Mouse (Mus musculus) MEL (cell line): ENCODE results near the gene Cntn4.

ENCODE experiments used
- CTCF ChIP-seq, 3 experiments: IDR thresholded peaks in 2 of 3; conservative IDR thresholded peaks in 1 of 3; 2 replicates each; pipeline ENCODE4 v1.5.1; 2011 to 2012; ENCODE audit warnings: low read length in 3 of 3, low read depth in 2 of 3, mild to moderate bottlenecking in 2 of 3, improper control_type of control experiment in 1 of 3, inconsistent platforms in 1 of 3, mixed read lengths in 1 of 3, moderate library complexity in 1 of 3; ENCODE audit not compliant: control insufficient read depth in 1 of 3, insufficient read depth in 1 of 3, poor library complexity in 1 of 3, severe bottlenecking in 1 of 3
- EP300 ChIP-seq, 2 experiments: IDR thresholded peaks; 2 replicates each; pipeline ENCODE4 v1.6.1; 2011; ENCODE audit warnings: improper control_type of control experiment in 2 of 2, low read length in 2 of 2, low read depth in 1 of 2, mild to moderate bottlenecking in 1 of 2
- JUND ChIP-seq: IDR thresholded peaks from 2 replicates; pipeline ENCODE4 v1.6.1; 2011; ENCODE audit warnings: low read depth, mild to moderate bottlenecking, improper control_type of control experiment, low read length
- MAFK ChIP-seq: IDR thresholded peaks from 2 replicates; pipeline ENCODE4 v1.6.1; 2011; ENCODE audit warnings: low read depth, mild to moderate bottlenecking, low read length, improper control_type of control experiment, borderline replicate concordance
- POLR2A ChIP-seq, 2 experiments: IDR thresholded peaks; 2 replicates each; pipeline ENCODE4 v1.6.1; 2011 to 2012; ENCODE audit warnings: low read length in 2 of 2, mild to moderate bottlenecking in 2 of 2, control low read depth in 1 of 2, improper control_type of control experiment in 1 of 2, low read depth in 1 of 2, moderate library complexity in 1 of 2; ENCODE audit not compliant: control insufficient read depth in 1 of 2, insufficient read depth in 1 of 2, poor library complexity in 1 of 2
- TBP ChIP-seq: IDR thresholded peaks from 2 replicates; pipeline ENCODE4 v1.8.0; 2011; ENCODE audit warnings: low read depth, low read length, improper control_type of control experiment

- TF ChIP-seq TBP, result no peak
- no peak for TF ChIP-seq POLR2A (IDR thresholded peaks at IDR 0.05; ENCODE audit: control insufficient read depth in 1 of 2, insufficient read depth in 1 of 2, low read depth in 1 of 2, low read length in 2 of 2, poor library complexity in 1 of 2)
- TF ChIP-seq CTCF (IDR thresholded peaks at IDR 0.05 in 2 of 3, conservative IDR thresholded peaks at IDR 0.05 in 1 of 3; ENCODE audit: control insufficient read depth in 1 of 3, insufficient read depth in 1 of 3, low read depth in 2 of 3, low read length in 3 of 3, poor library complexity in 1 of 3, severe bottlenecking in 1 of 3), result no peak
- TF ChIP-seq EP300 (IDR thresholded peaks at IDR 0.05; ENCODE audit: low read depth in 1 of 2, low read length in 2 of 2), result no peak
- no peak for TF ChIP-seq MAFK
- TF ChIP-seq JUND, result no peak
Measured at GRCm38 (mm10) chr6:106441246-106441645, 763.8 kb downstream of the Cntn4 start.
